Mouse (Mus musculus) limb, embryonic 14.5 days (tissue): ENCODE results near the gene Epha6. TPM values are rescaled to one million over a fixed set of nuclear protein-coding genes. Genes with fewer than 3 reads are reported as not detected.
A peak's percentile ranks its signal among the peaks of the same experiment; 100 is the strongest.

Experiments
- ATAC-seq: fragments of 200-750 bp; cut with Nextera tagmentation; 2 replicates; pipeline ENCODE4 v1.8.0; 2017; ENCODE audit warnings: low read depth, moderate number of reproducible peaks, moderate TSS enrichment; ENCODE audit not compliant: low FRiP score
- DNase-seq: peaks from one replicate; pipeline ENCODE4 v3.0.0-alpha.2; 2015; ENCODE audit warnings: low spot score
- H3K27ac ChIP-seq: fragments of 300-500 bp; sonication (generic); replicated peaks from 2 replicates; pipeline ENCODE4 v1.5.1; 2014; ENCODE audit warnings: low read depth, mild to moderate bottlenecking, low read length, moderate library complexity, mixed read lengths
- H3K27me3 ChIP-seq: fragments of 300-500 bp; sonication (generic); 2 replicates; pipeline ENCODE4 v1.6.1; 2014; ENCODE audit warnings: low read length, mixed read lengths; ENCODE audit not compliant: control insufficient read depth, insufficient read depth
- H3K36me3 ChIP-seq: fragments of 300-500 bp; sonication (generic); 2 replicates; pipeline ENCODE4 v1.6.1; 2014; ENCODE audit warnings: mild to moderate bottlenecking, low read length, moderate library complexity, mixed read lengths; ENCODE audit not compliant: control insufficient read depth, insufficient read depth
- H3K4me1 ChIP-seq: fragments of 300-500 bp; sonication (generic); 2 replicates; pipeline ENCODE4 v1.6.1; 2014; ENCODE audit warnings: antibody characterized with exemption, low read length, mixed read lengths; ENCODE audit not compliant: control insufficient read depth, insufficient read depth
- H3K4me2 ChIP-seq: fragments of 300-500 bp; sonication (generic); replicated peaks from 2 replicates; pipeline ENCODE4 v1.6.1; 2014; ENCODE audit warnings: low read depth, mild to moderate bottlenecking, low read length, moderate library complexity; ENCODE audit not compliant: severe bottlenecking
- H3K4me3 ChIP-seq: fragments of 300-500 bp; sonication (generic); replicated peaks from 2 replicates; pipeline ENCODE4 v1.5.1; 2014; ENCODE audit warnings: low read length
- H3K9ac ChIP-seq: fragments of 300-500 bp; sonication (generic); 2 replicates; pipeline ENCODE4 v1.6.1; 2014; ENCODE audit warnings: mild to moderate bottlenecking, low read depth, low read length, moderate library complexity; ENCODE audit not compliant: severe bottlenecking
- H3K9me3 ChIP-seq: fragments of 300-500 bp; sonication (generic); 2 replicates; pipeline ENCODE4 v1.6.1; 2016; ENCODE audit warnings: low read length; ENCODE audit not compliant: control insufficient read depth
- POLR2A ChIP-seq: fragments of 200-500 bp; IDR thresholded peaks from 2 replicates; pipeline ENCODE4 v1.8.0; 2012; ENCODE audit warnings: inconsistent platforms, mild to moderate bottlenecking, moderate library complexity, borderline replicate concordance; ENCODE audit not compliant: insufficient read depth, insufficient read length; ENCODE audit errors: extremely low read depth
- WGBS: fragments of 180-500 bp; shearing (Covaris S2); extraction: QIAGEN DNeasy Blood & Tissue Kit; methylation state at CpG from one replicate; pipeline ENCODE4 v1.1.7; 2014; 5-methylcytosine and 5-hydroxymethylcytosine counted together
- microRNA-seq: library from miRNA; unstranded; fragments of <30 nt; microRNA quantifications from one replicate; pipeline ENCODE4, GENCODE M21; 2016
- polyA plus RNA-seq, 2 experiments: library from polyadenylated mRNA; depleted of rRNA in 1 of 2; stranded (reverse) in 1 of 2; unstranded in 1 of 2; fragments of >200 nt; fragmentation: Nextera tagmentation in 1 of 2; extraction: Ambion mirVana in 1 of 2; gene quantifications; 2 replicates each; pipeline versions ENCODE4 v1.2.1 to v1.2.3; 2012 to 2014

Epha6 gene
- polyA plus RNA-seq, 2 experiments, result 0.35 to 0.67 TPM

GRCm38 (mm10) chr16:59617167-59617566 lies 988.2 kb downstream of the Epha6 start:
- Histone ChIP-seq H3K9ac (no peak overlapping the region), H3K4me3 (no peak overlapping the region), H3K27me3 (no peaks in the 10 kb centered on the region), H3K4me1 (no peaks in the 10 kb centered on the region), H3K27ac (no peak overlapping the region), H3K36me3 (no peaks in the 10 kb centered on the region), H3K4me2 (no peak overlapping the region), H3K9me3 (no peaks in the 10 kb centered on the region)
- no peak for TF ChIP-seq POLR2A
- ATAC-seq (no peak), DNase-seq (peak; percentile 40)
- 32% methylated on average over 3 of the region's 3 CpGs for WGBS

DNA sequence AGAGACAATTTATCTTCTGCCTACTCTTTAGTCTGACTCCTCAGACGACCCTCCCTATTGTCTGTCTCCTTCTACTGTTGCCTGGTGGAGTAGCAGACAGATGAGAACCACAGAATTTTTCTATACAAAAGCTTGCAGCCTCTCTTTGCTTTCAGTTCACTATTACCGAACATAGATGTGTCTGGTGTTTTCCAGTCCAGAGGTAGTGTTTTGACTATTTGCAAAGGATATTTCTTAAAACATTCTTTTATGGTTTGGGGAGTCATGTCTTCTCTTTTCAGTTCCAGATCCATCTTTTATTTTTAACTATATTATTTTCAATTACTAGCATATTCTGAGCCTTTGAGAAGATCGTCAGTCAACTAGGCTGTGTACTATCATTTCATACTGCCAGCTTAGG lies 989.7 kb downstream of the Epha6 start:
- Histone ChIP-seq H3K9ac (no peak overlapping the region), H3K4me3 (no peak overlapping the region), H3K9me3 (no peaks in the 10 kb centered on the region), H3K27me3 (no peaks in the 10 kb centered on the region), H3K36me3 (no peaks in the 10 kb centered on the region), H3K27ac (no peak overlapping the region), H3K4me2 (no peak overlapping the region), H3K4me1 (no peaks in the 10 kb centered on the region)
- TF ChIP-seq POLR2A, result no peak
- no peak for ATAC-seq
- no peak for DNase-seq
- 80% methylated on average over 3 of the region's 3 CpGs for WGBS

DNA sequence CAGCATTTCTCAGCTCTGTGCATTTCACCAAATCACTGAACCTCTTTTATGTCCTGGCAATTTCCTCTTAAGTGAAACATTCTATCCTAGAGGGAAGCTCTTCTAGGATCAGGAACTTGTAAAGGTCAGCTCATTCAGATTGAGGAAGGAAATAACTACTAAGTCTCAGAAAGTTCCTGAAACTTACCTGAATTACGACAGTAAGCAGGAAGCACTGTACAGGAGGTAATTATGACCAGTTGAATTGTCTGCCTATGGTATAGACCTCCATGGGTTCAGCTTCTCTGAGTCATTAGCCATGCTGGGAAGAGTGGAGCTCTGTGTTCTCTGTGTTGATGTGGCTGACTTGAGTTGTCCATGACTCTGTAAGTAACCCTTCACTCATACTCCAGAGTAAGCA lies 994.6 kb downstream of the Epha6 start:
- no peak overlapping the region for H3K27ac ChIP-seq
- H3K9ac ChIP-seq, result no peak overlapping the region
- no peak overlapping the region for H3K4me3 ChIP-seq
- no peaks in the 10 kb centered on the region for H3K4me1 ChIP-seq
- TF ChIP-seq POLR2A, result no peak
- DNase-seq, result no peak
- no peaks in the 10 kb centered on the region for H3K27me3 ChIP-seq
- ATAC-seq, result no peak
- 67% methylated on average over 1 of the region's 1 CpGs for WGBS
- no peak overlapping the region for H3K4me2 ChIP-seq
- H3K9me3 ChIP-seq, result no peaks in the 10 kb centered on the region
- H3K36me3 ChIP-seq, result no peaks in the 10 kb centered on the region

- Histone ChIP-seq H3K27ac (no peak overlapping the region), H3K4me3 (no peak overlapping the region), H3K27me3 (no peaks in the 10 kb centered on the region), H3K36me3 (no peaks in the 10 kb centered on the region), H3K4me1 (0 out of 2 replicates have a peak, but pooled peaks cover 3% of the 10 kb centered on the region), H3K4me2 (no peak overlapping the region), H3K9ac (no peak overlapping the region), H3K9me3 (no peaks in the 10 kb centered on the region)
- ATAC-seq (no peak), DNase-seq (no peak)
- WGBS, result 51% methylated on average over 15 of the region's 15 CpGs
- no peak for TF ChIP-seq POLR2A
These were observed 1001.1 kb downstream of the Epha6 start for GRCm38 (mm10) chr16:59604078-59604781.

Small RNA genes lying within 50 kb of the gene (microRNA-seq; reads per million reads assigned to microRNA genes)
- gene Gm24755, result not detected
